Mouse (Mus musculus) neutrophil, adult 65 days (primary cell): ENCODE data around the gene Olfr1377. TPM values are rescaled to one million over a fixed set of nuclear protein-coding genes. Genes with fewer than 3 reads are reported as not detected.

Experiments used
- total RNA-seq: library from RNA; stranded (reverse); gene quantifications from 2 replicates; pipeline ENCODE4 v1.2.4, GENCODE M21; 2023

Gene Olfr1377
- total RNA-seq, result not detected in 2 replicates

DNA sequence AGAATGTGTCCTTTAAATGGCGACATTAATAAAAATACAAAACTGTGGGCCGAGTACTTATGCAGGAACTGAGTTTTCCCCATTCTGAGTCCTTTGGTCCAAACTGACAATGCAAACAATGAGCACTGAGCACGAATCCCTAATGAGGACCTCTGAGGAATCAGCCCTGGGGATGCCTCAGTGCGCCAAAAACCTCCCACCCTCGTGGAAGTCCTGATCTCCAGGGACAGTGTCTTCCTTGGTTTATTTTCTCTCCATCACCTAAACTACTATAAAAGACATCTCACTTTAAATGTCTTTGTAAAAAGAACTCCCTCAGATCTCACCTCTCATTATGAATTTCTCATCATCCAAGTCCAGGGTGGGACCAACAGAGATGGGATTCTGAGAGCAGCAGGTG, at the start of gene Olfr1377:
Olfr1377 (plus strand) TSS at position 301 of the 400 bp plus-strand sequence.

GRCm38 (mm10) chr11:50943506-50943905, 38.3 kb upstream of the Olfr1377 start, which contains the start of gene 4933414I15Rik:
4933414I15Rik (minus strand) TSS chr11:50943765.

GRCm38 (mm10) chr11:50953665-50954064, 28.1 kb upstream of the Olfr1377 start, which contains the start of gene Prop1:
Prop1 (minus strand) TSS chr11:50953765.

GRCm38 (mm10) chr11:50966230-50966629, 15.5 kb upstream of the Olfr1377 start, which contains the start of gene Olfr1378:
Olfr1378 (plus strand) TSS chr11:50966530.

DNA sequence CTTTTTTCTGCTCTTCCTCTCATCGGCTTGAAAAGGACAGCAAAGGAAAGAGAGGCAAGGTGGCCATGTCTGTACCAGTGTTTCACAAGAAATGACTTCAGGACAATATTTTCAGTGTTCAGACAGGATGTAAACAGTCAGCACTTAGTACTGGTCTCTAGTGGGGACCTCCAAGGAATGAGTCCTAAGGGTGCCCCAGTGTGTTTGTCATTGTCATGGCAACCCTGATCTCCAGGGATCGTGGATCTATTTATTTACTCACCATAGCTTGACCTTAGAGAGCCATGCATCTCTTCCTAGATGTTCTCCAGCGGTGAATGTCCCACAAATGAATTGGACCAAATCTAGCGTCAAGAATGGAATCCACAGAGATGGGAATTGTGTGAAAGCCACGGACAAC, 21.5 kb downstream of the Olfr1377 start, which contains the start of gene Olfr51:
Olfr51 (plus strand) TSS at position 301 of the 400 bp plus-strand sequence.

GRCm38 (mm10) chr11:51013936-51014335, 32.2 kb downstream of the Olfr1377 start, which contains the start of gene Olfr54:
Olfr54 (plus strand) TSS chr11:51014236.

Other genes with a start within 250 kb of the Olfr1377 start
- gene Zfp354c, start 154.2 kb upstream of the Olfr1377 start, total RNA-seq, result 0.14 and 0.28 TPM in 2 replicates
- not detected in 2 replicates for gene Zfp879, start 140.4 kb upstream of the Olfr1377 start, total RNA-seq
- 0.20 and 0.54 TPM in 2 replicates for gene Grm6, start 131.3 kb upstream of the Olfr1377 start, total RNA-seq
- gene Zfp454, start 94.3 kb upstream of the Olfr1377 start, total RNA-seq, result not detected in 2 replicates
- gene Zfp2, start 65.8 kb upstream of the Olfr1377 start, total RNA-seq, result 0.16 TPM in 1 of 2 replicates, not detected in the other
- not detected in 2 replicates for gene Zfp354b, start 50.3 kb upstream of the Olfr1377 start, total RNA-seq
- not detected in 2 replicates for gene 4933414I15Rik, start 38.2 kb upstream of the Olfr1377 start, total RNA-seq
- gene Prop1, start 28.2 kb upstream of the Olfr1377 start, total RNA-seq, result not detected in 2 replicates
- not detected in 2 replicates for gene Olfr1378, start 15.4 kb upstream of the Olfr1377 start, total RNA-seq
- not detected in 2 replicates for gene Olfr51, start 21.6 kb downstream of the Olfr1377 start, total RNA-seq
- not detected in 2 replicates for gene Olfr54, start 32.3 kb downstream of the Olfr1377 start, total RNA-seq
- gene Olfr1375, start 66.1 kb downstream of the Olfr1377 start, total RNA-seq, result not detected in 2 replicates
- gene Zfp354a, start 77.3 kb downstream of the Olfr1377 start, total RNA-seq, result not detected in 2 replicates
- gene Gm12569, start 238.5 kb downstream of the Olfr1377 start, total RNA-seq, result not detected in 2 replicates